Mouse (Mus musculus) CH12.LX (cell line): Measurements from ENCODE around the gene Zswim4. TPM values are rescaled to one million over a fixed set of nuclear protein-coding genes. Genes with fewer than 3 reads are reported as not detected.
"Not testable (repeated sequence)": the region's sequence is repeated elsewhere in the genome, so short reads cannot be mapped to it uniquely, and the experiment has no call there.

Source experiments
- DNase-seq: peaks from one replicate; pipeline ENCODE4 v3.0.0-alpha.2; 2013; ENCODE audit errors: extremely low read depth
- H3K27ac ChIP-seq: 2 replicates; pipeline ENCODE4 v1.5.1; 2012; ENCODE audit warnings: low read depth, mild to moderate bottlenecking, control low read depth, moderate library complexity; ENCODE audit not compliant: insufficient read depth
- H3K27me3 ChIP-seq: replicated peaks from 2 replicates; pipeline ENCODE3; 2012; ENCODE audit warnings: inconsistent platforms
- H3K36me3 ChIP-seq, 2 experiments: replicated peaks in 1 of 2; 2 replicates each; pipeline versions ENCODE3 to v1.6.1; 2012; ENCODE audit warnings: inconsistent platforms in 1 of 2, low read length in 1 of 2, mild to moderate bottlenecking in 1 of 2, mixed read lengths in 1 of 2, moderate library complexity in 1 of 2; ENCODE audit not compliant: control insufficient read depth in 1 of 2, insufficient read depth in 1 of 2
- H3K4me1 ChIP-seq, 2 experiments: 2 replicates each; pipeline ENCODE4 v1.6.1; 2012; ENCODE audit warnings: inconsistent platforms in 1 of 2, moderate library complexity in 1 of 2; ENCODE audit not compliant: insufficient read depth in 2 of 2, control insufficient read depth in 1 of 2
- H3K4me2 ChIP-seq: 2 replicates; pipeline ENCODE4 v1.6.1; 2012; ENCODE audit warnings: low read depth, mild to moderate bottlenecking, control low read depth; ENCODE audit not compliant: poor library complexity, insufficient read depth, severe bottlenecking
- H3K4me3 ChIP-seq, 3 experiments: fragments of 150-350 bp in 1 of 3; sonication (generic) in 1 of 3; replicated peaks in 1 of 3; 2 replicates each; pipeline versions ENCODE3 to v1.5.1; 2011 to 2012; ENCODE audit warnings: low read depth in 2 of 3, low read length in 2 of 3, mild to moderate bottlenecking in 2 of 3, moderate library complexity in 2 of 3, control low read depth in 1 of 3, improper control_type of control experiment in 1 of 3, inconsistent platforms in 1 of 3, mixed read lengths in 1 of 3; ENCODE audit not compliant: poor library complexity in 1 of 3
- H3K79me2 ChIP-seq: replicated peaks from 2 replicates; pipeline ENCODE4 v1.6.1; 2012; ENCODE audit warnings: mild to moderate bottlenecking, moderate library complexity; ENCODE audit not compliant: control insufficient read depth, poor library complexity, insufficient read depth, severe bottlenecking; ENCODE audit errors: extremely low read depth
- H3K9ac ChIP-seq: 2 replicates; pipeline ENCODE4 v1.6.1; 2012; ENCODE audit warnings: low read depth, mild to moderate bottlenecking, control low read depth, moderate library complexity; ENCODE audit not compliant: insufficient read depth
- H3K9me3 ChIP-seq: replicated peaks from 2 replicates; pipeline ENCODE3; 2012; ENCODE audit warnings: low read length, inconsistent platforms, mixed read lengths
- CHD2 ChIP-seq: IDR thresholded peaks from 2 replicates; pipeline ENCODE4 v1.6.1; 2011; ENCODE audit warnings: low read length, improper control_type of control experiment
- CTCF ChIP-seq, 2 experiments: IDR thresholded peaks in 1 of 2; conservative IDR thresholded peaks in 1 of 2; 2 replicates each; pipeline ENCODE4 v1.5.1; 2011 to 2012; ENCODE audit warnings: low read depth in 2 of 2, low read length in 2 of 2, improper control_type of control experiment in 1 of 2, inconsistent platforms in 1 of 2, mild to moderate bottlenecking in 1 of 2, moderate library complexity in 1 of 2
- E2F4 ChIP-seq: IDR thresholded peaks from 2 replicates; pipeline ENCODE4 v1.6.1; 2011; ENCODE audit warnings: low read depth, low read length, improper control_type of control experiment; ENCODE audit not compliant: insufficient replicate concordance
- GABPA ChIP-seq: IDR thresholded peaks from 2 replicates; pipeline ENCODE4 v1.6.1; 2012; ENCODE audit warnings: low read depth, low read length, improper control_type of control experiment, inconsistent platforms; ENCODE audit not compliant: insufficient replicate concordance
- HCFC1 ChIP-seq: IDR thresholded peaks from 2 replicates; pipeline ENCODE4 v1.6.1; 2012; ENCODE audit warnings: low read depth, mild to moderate bottlenecking, inconsistent platforms, low read length, improper control_type of control experiment
- IRF4 ChIP-seq: IDR thresholded peaks from 2 replicates; pipeline ENCODE4 v1.6.1; 2014; ENCODE audit warnings: low read depth, mild to moderate bottlenecking, inconsistent platforms, low read length, improper control_type of control experiment
- JUN ChIP-seq: IDR thresholded peaks from 2 replicates; pipeline ENCODE4 v1.6.1; 2011; ENCODE audit warnings: low read depth, mild to moderate bottlenecking, low read length, improper control_type of control experiment, moderate library complexity; ENCODE audit not compliant: insufficient read depth
- JUND ChIP-seq: conservative IDR thresholded peaks from 2 replicates; pipeline ENCODE4 v1.6.1; 2011; ENCODE audit warnings: low read depth, low read length, improper control_type of control experiment
- KAT2A ChIP-seq: IDR thresholded peaks from 2 replicates; pipeline ENCODE4 v1.6.1; 2012; ENCODE audit warnings: low read length, improper control_type of control experiment, inconsistent platforms; ENCODE audit not compliant: insufficient replicate concordance
- MAX ChIP-seq: IDR thresholded peaks from 2 replicates; pipeline ENCODE4 v1.6.1; 2011; ENCODE audit warnings: low read length, improper control_type of control experiment
- MAZ ChIP-seq: IDR thresholded peaks from 2 replicates; pipeline ENCODE4 v1.6.1; 2012; ENCODE audit warnings: low read depth, mild to moderate bottlenecking, inconsistent platforms, low read length, improper control_type of control experiment, moderate library complexity
- PAX5 ChIP-seq: IDR thresholded peaks from 2 replicates; pipeline ENCODE4 v1.6.1; 2012; ENCODE audit warnings: low read length, inconsistent platforms, mixed read lengths
- POLR2AphosphoS2 ChIP-seq: IDR thresholded peaks from 2 replicates; pipeline ENCODE4 v1.6.1; 2011; ENCODE audit warnings: low read depth, low read length, improper control_type of control experiment
- RAD21 ChIP-seq: IDR thresholded peaks from 2 replicates; pipeline ENCODE4 v1.6.1; 2011; ENCODE audit warnings: low read depth, mild to moderate bottlenecking, low read length, improper control_type of control experiment, moderate library complexity
- RCOR1 ChIP-seq: conservative IDR thresholded peaks from 2 replicates; pipeline ENCODE4 v1.6.1; 2012; ENCODE audit warnings: low read depth, mild to moderate bottlenecking, inconsistent platforms, low read length, improper control_type of control experiment
- SMC3 ChIP-seq: IDR thresholded peaks from 2 replicates; pipeline ENCODE4 v1.6.1; 2011; ENCODE audit warnings: low read depth, low read length, improper control_type of control experiment
- TBP ChIP-seq: conservative IDR thresholded peaks from 2 replicates; pipeline ENCODE4 v1.6.1; 2011; ENCODE audit warnings: low read depth, low read length, improper control_type of control experiment
- TCF12 ChIP-seq: IDR thresholded peaks from 2 replicates; pipeline ENCODE4 v1.6.1; 2014; ENCODE audit warnings: low read depth, mild to moderate bottlenecking, inconsistent platforms, low read length, improper control_type of control experiment
- USF2 ChIP-seq: conservative IDR thresholded peaks from 2 replicates; pipeline ENCODE4 v1.6.1; 2011; ENCODE audit warnings: low read depth, low read length, improper control_type of control experiment
- ZC3H11A ChIP-seq: IDR thresholded peaks from 2 replicates; pipeline ENCODE4 v1.6.1; 2012; ENCODE audit warnings: low read depth, mild to moderate bottlenecking, inconsistent platforms, low read length, improper control_type of control experiment
- ZKSCAN1 ChIP-seq: IDR thresholded peaks from 2 replicates; pipeline ENCODE4 v1.6.1; 2012; ENCODE audit warnings: low read depth, inconsistent platforms, low read length, improper control_type of control experiment, borderline replicate concordance
- ZNF384 ChIP-seq: IDR thresholded peaks from 2 replicates; pipeline ENCODE4 v1.6.1; 2012; ENCODE audit warnings: low read depth, low read length, improper control_type of control experiment, inconsistent platforms
- dilution Hi-C: fragments of 300-500 bp; cut with MboI; formaldehyde crosslinking; loops from 2 replicates; pipeline ENCODE4 v1.14.3; 2020; ENCODE audit warnings: low sequenced_read_pairs; ENCODE audit not compliant: extremely low pct_unique_long_range_greater_than_20kb, extremely low pct_ligation_motif_present
- in situ Hi-C: fragments of 300-500 bp; cut with MboI; formaldehyde crosslinking; loops from 3 replicates; pipeline ENCODE4 v1.14.3; 2019; ENCODE audit warnings: low sequenced_read_pairs, low pct_ligation_motif_present, low pct_unique_long_range_greater_than_20kb, mixed read lengths
- polyA plus RNA-seq: library from polyadenylated mRNA; unstranded; fragments of >175 nt; gene quantifications from 2 replicates; pipeline ENCODE4 v1.2.1, GENCODE M21; 2012; ENCODE audit warnings: low read depth; ENCODE audit not compliant: insufficient read length
- total RNA-seq, 2 experiments: library from RNA; depleted of rRNA; stranded (reverse); fragments of 300-350 nt in 1 of 2; fragments of >200 nt in 1 of 2; gene quantifications; 2 replicates each; pipeline ENCODE4 v1.2.3; 2012 to 2014

Gene Zswim4
- total and polyA plus RNA-seq, 3 experiments: 4.9 to 9.7 (median 9.1) TPM

DNA sequence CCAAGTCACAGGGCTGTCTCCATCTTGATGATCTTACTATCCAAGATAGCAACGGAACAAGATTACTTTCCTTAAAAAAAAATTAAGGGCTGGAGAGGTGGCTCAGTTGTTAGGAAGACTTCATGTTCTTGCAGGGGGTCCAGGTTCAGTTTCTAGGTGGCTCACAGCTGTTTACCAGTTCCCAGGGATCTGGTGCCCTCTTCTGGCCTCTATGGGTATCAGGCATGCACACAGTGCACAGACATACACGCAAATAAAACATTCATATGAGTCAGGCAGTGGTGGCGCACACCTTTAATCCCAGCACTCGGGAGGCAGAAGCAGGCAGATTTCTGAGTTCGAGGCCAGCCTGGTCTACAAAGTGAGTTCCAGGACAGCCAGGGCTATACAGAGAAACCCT lies 48.8 kb upstream of the Zswim4 start:
- H3K9me3 ChIP-seq, H3K27ac ChIP-seq, H3K79me2 ChIP-seq, H3K36me3 ChIP-seq, H3K4me2 ChIP-seq, dilution Hi-C loops, H3K9ac ChIP-seq, H3K4me3 ChIP-seq, H3K4me1 ChIP-seq: not testable (repeated sequence)
- in situ Hi-C loops: loop anchor here (10.0 kb wide), 1 partner anchor 51 kb away; the partner anchor contains the start of gene Zswim4
- TF ChIP-seq SMC3 (peak; percentile 67), ZC3H11A (0 out of 2 replicates have a peak, but pooled peaks have one; percentile 23), CTCF (conservative IDR thresholded peaks at IDR 0.05 in 1 of 2, IDR thresholded peaks at IDR 0.05 in 1 of 2; ENCODE audit: low read depth in 2 of 2, low read length in 2 of 2) (peak; percentile 32 to 76; a peak in 2 of 4 replicates), RAD21 (peak; percentile 76), TBP (peak; percentile 86)
- peaks cover 28% of the 10 kb centered on the region for H3K27me3 ChIP-seq
- peak; percentile 51 for DNase-seq

DNA sequence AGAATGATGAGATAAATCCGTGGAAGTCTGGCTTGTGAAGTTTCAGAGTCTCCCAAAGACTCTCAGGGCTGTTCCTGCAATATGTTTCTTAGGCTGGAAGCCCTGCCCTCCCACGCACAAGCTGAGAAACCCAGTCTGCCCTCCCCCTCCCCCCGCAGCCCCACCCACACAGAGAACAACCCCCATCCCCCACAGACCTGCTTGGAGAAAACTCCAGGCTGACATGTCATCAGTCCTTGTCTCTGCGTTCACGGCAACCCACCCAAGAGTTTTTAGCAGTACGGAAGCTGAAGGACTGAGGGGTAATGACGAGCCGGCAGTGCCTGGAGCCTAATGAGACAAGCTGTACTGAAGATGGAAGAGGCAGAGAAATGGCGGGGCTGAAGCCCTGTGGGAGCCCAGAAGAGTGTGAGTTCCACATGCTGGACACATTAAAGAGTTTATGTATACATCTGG lies 47.8 kb upstream of the Zswim4 start:
- Histone ChIP-seq H3K4me2 (no peak overlapping the region), H3K4me3 (no peak overlapping the region), H3K79me2 (no peaks in the 10 kb centered on the region), H3K4me1 (no peaks in the 10 kb centered on the region), H3K36me3 (no peaks in the 10 kb centered on the region), H3K9ac (no peak overlapping the region), H3K27me3 (peaks cover 29% of the 10 kb centered on the region), H3K9me3 (no peaks in the 10 kb centered on the region), H3K27ac (no peak overlapping the region)
- in situ Hi-C loops: loop anchor here (10.0 kb wide), 1 partner anchor 50 kb away; the partner anchor contains the start of gene Zswim4
- dilution Hi-C loops: no loop called here
- DNase-seq: no peak
- TF ChIP-seq ZC3H11A (no peak), IRF4 (no peak), TCF12 (no peak), E2F4 (no peak), ZNF384 (no peak), MAX (no peak), KAT2A (no peak), CHD2 (no peak), RCOR1 (no peak), MAZ (no peak), USF2 (no peak), POLR2AphosphoS2 (no peak), JUND (no peak), ZKSCAN1 (no peak), HCFC1 (no peak), JUN (no peak), PAX5 (no peak), GABPA (no peak), SMC3 (no peak)
